Mouse (Mus musculus) midbrain, embryonic 16.5 days (tissue): ENCODE measurements around the gene Abr. TPM values are rescaled to one million over a fixed set of nuclear protein-coding genes. Genes with fewer than 3 reads are reported as not detected.

Experiments used
- ATAC-seq: fragments of 200-750 bp; cut with Nextera tagmentation; 2 replicates; pipeline ENCODE4 v1.8.0; 2017; ENCODE audit warnings: moderate TSS enrichment
- H3K27ac ChIP-seq: fragments of 300-500 bp; sonication (generic); 2 replicates; pipeline ENCODE4 v1.5.1; 2014; ENCODE audit warnings: mild to moderate bottlenecking, low read length, mixed read lengths
- H3K27me3 ChIP-seq: fragments of 300-500 bp; sonication (generic); 2 replicates; pipeline ENCODE4 v1.6.1; 2014; ENCODE audit warnings: low read depth, low read length, mixed read lengths; ENCODE audit not compliant: control insufficient read depth, insufficient read depth
- H3K36me3 ChIP-seq: fragments of 300-500 bp; sonication (generic); 2 replicates; pipeline ENCODE4 v1.6.1; 2014; ENCODE audit warnings: mild to moderate bottlenecking, low read length, moderate library complexity, mixed read lengths; ENCODE audit not compliant: control insufficient read depth, insufficient read depth
- H3K4me1 ChIP-seq: fragments of 300-500 bp; sonication (generic); 2 replicates; pipeline ENCODE4 v1.6.1; 2014; ENCODE audit warnings: mild to moderate bottlenecking, low read length, mixed read lengths; ENCODE audit not compliant: control insufficient read depth, insufficient read depth
- H3K4me2 ChIP-seq: fragments of 300-500 bp; sonication (generic); 2 replicates; pipeline ENCODE4 v1.6.1; 2014; ENCODE audit warnings: mild to moderate bottlenecking, low read length, mixed read lengths
- H3K4me3 ChIP-seq: fragments of 300-500 bp; sonication (generic); 2 replicates; pipeline ENCODE4 v1.5.1; 2014; ENCODE audit warnings: low read depth, mild to moderate bottlenecking, low read length, moderate library complexity, mixed read lengths
- H3K9ac ChIP-seq: fragments of 300-500 bp; sonication (generic); 2 replicates; pipeline ENCODE4 v1.6.1; 2014; ENCODE audit warnings: low read depth, low read length, mixed read lengths
- H3K9me3 ChIP-seq: fragments of 300-500 bp; sonication (generic); replicated peaks from 2 replicates; pipeline ENCODE4 v1.6.1; 2014; ENCODE audit warnings: mild to moderate bottlenecking, low read length, mixed read lengths; ENCODE audit not compliant: control insufficient read depth, poor library complexity, severe bottlenecking
- WGBS: fragments of 180-500 bp; shearing (Covaris S2); extraction: QIAGEN DNeasy Blood & Tissue Kit; methylation state at CpG from one replicate; pipeline ENCODE4 v1.1.7; 2014; 5-methylcytosine and 5-hydroxymethylcytosine counted together
- polyA plus RNA-seq: library from polyadenylated mRNA; unstranded; fragments of >200 nt; fragmentation: Nextera tagmentation; extraction: Ambion mirVana; gene quantifications from 2 replicates; pipeline ENCODE4 v1.2.1, GENCODE M21; 2015

Gene Abr
- polyA plus RNA-seq, 1 experiment from 2014 or later: 110 TPM

DNA sequence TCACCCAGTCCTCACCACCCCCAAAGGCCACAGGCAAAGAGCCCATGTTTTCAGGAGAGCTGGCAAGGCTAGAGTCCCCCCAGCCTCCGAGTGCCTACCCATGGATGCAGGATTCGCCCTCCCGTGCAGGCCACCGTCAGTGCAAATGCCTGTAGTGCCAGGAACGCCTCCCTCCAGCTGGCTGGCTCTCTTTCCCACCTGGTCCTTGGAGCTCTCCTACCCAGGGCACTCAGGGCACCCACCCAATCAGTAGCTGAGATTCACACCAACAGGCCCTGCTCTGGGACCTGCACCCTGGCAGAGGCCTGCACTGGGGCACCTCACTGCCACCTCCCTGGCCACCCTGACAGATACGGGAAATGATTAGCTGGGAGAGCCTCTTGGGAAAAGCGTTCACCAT is 90.1 kb downstream of the Abr start:
- Histone ChIP-seq H3K36me3 (no peaks in the 10 kb centered on the region), H3K4me1 (peaks cover 23% of the 10 kb centered on the region), H3K4me2 (no peak overlapping the region), H3K27ac (no peak overlapping the region), H3K9ac (no peak overlapping the region), H3K9me3 (0 out of 2 replicates have a peak, but pooled peaks cover 2% of the 10 kb centered on the region), H3K4me3 (no peak overlapping the region), H3K27me3 (no peaks in the 10 kb centered on the region)
- ATAC-seq: no peak
- 92% methylated on average over 7 of the region's 7 CpGs for WGBS

DNA sequence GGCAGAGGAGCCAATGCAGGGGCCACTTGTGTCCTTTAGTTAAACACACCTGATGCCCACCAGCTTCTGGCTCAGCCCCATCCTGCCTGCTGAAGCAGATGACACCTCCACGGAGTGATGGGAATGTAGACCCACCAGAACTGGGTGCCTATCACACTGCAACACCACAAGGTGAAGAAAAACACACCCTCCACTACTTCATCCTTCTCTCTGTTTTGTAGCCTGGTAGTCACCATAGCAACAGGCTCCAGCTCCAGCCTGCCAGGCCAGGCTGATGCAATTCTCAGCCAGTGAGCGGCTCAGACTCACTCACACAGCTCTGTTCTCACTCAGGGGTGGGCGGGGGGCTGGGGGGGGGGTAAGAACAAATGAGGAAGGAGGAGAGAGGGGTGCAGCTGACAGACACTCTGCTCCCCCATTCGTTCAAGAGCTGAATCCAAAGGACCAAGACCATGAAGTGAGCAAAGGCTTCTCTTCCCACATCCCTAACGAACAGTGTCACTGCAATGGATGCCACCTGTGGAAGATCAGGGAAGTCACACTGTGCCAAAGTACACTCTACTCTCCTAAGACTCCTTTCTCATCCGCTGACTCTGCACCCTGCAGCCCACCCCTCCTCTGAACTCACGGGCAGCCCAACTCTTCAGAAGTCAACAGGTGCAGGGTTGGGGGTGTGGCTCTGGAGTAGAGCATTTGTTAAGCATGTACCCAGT is 91.0 kb downstream of the Abr start:
- Histone ChIP-seq H3K27ac (peak overlapping the region; percentile 56), H3K9ac (0 out of 2 replicates have a peak overlapping the region, but pooled peaks have one; percentile 4)
- ATAC-seq: peak; percentile 91

DNA sequence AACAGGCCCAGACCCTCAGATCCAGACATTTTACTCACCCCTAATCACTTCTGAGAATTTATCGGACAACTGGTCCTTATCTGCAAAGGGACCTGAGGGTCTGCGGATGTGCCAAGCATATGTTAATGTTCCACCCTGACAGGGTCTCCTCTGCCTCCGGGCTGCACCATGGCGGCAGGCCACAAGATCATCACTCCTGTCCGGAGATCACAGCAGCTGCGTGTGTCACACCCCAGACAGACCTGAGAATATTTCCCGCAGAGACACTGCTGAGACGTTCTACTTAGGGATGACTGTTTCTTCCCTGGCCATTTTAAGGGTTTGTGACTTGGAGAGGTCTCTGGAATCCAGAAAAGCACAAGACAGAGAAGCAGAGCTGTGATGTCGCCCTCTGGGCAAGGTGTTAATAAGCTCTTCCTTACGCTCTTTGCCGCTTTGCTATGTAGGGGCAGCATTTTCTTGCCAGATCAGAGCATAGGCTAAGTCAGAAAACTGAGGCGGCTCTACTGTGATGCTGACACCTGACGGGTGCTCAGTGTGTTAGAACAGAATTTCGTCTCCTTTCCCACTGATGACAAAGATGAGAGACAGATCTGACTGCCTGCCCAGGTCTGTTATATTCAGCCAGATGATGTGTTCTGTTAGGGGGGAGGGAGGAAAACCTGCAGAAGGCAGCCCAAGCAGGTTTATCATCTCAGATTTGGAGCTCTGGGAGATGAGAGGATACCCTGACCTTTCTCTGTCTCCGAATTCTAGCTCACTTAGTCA is 91.8 kb downstream of the Abr start:
- ATAC-seq: no peak
- Histone ChIP-seq H3K4me3 (no peak overlapping the region), H3K27me3 (no peaks in the 10 kb centered on the region), H3K4me2 (no peak overlapping the region), H3K4me1 (peaks cover 26% of the 10 kb centered on the region), H3K27ac (peak overlapping the region; percentile 56), H3K9ac (no peak overlapping the region), H3K36me3 (no peaks in the 10 kb centered on the region), H3K9me3 (0 out of 2 replicates have a peak, but pooled peaks cover 2% of the 10 kb centered on the region)
- 67% methylated on average over 15 of the region's 15 CpGs for WGBS

More for the DNA sequence above, 91.0 kb downstream of the Abr start:
- Histone ChIP-seq H3K4me2 (peak overlapping the region; percentile 34), H3K27me3 (no peaks in the 10 kb centered on the region), H3K36me3 (no peaks in the 10 kb centered on the region), H3K4me1 (peaks cover 23% of the 10 kb centered on the region), H3K9me3 (0 out of 2 replicates have a peak, but pooled peaks cover 2% of the 10 kb centered on the region), H3K4me3 (no peak overlapping the region)
- WGBS: 30% methylated on average over 7 of the region's 7 CpGs

DNA sequence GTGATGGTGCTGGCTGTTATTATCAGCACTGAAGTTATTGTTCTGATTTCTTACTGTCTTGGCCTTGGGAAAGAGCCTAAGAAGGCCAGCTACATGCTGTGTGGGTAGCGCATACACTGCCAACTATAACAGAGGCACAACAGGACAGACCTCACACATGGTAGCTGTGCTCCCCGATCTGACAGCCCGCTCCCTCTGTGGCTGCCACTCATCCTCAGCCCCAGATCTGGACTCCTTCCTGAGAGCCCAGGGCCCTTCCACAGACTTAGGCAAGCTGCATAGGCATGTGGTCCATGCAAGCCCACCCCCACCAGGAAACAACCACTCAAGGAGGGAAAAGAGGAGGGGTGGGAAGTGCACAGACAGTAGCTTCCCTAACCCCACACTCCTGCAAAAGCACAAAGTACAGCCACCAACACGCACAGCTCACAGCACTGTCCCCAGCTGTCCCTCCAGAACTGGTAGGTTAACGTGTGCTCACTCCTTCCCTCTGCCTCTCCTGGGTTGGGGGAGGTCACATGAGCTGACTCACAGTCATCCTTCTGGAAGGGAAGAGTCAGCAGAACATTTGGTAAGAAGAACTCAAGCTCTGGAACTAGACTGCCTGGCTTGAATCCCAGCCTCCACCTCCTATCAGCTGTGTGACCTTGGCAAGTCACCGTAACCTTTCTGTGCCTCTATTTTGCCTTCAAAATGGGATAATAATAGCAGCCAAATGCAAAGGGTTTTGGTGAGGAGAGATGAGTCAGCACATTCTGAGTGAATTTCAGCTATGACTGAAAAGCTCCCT is 92.6 kb downstream of the Abr start:
- no peaks in the 10 kb centered on the region for H3K36me3 ChIP-seq
- no peak overlapping the region for H3K27ac ChIP-seq
- no peak for ATAC-seq
- 69% methylated on average over 6 of the region's 6 CpGs for WGBS
- H3K27me3 ChIP-seq: no peaks in the 10 kb centered on the region
- no peak overlapping the region for H3K4me3 ChIP-seq
- peaks cover 28% of the 10 kb centered on the region for H3K4me1 ChIP-seq
- no peak overlapping the region for H3K4me2 ChIP-seq
- H3K9ac ChIP-seq: no peak overlapping the region
- H3K9me3 ChIP-seq: 0 out of 2 replicates have a peak, but pooled peaks cover 2% of the 10 kb centered on the region

DNA sequence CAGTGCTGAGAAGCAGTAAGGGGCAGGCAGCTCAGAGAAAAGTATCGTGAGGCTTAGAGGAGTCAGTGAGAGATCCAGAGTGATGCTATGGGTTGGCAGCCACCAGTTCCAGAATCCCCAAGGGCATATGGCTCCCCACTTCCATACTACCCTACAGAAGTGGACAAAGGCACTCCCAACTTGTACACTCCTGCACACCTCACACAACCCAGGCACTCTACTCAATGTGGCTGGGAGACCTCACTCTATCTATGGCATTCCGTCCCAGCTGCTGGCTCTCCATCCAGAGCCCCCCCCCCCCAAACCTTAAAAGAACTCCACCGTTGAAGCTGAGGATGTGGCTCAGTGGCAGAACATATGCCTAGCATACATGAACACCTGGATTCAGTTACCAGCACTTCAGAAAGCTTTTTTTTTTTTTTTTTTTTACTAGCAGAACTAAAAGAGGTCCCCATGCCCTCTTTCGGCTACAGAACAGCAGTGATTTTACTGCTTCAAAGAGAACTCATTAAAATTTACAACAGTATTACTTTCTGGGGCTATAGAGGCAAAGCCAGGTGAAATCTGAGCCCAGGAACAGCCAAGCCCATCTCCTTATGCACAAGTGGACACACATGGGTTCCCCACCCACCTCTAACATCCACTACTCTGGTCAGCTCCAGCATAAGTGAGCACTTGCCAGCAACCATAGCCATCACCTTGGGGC is 96.3 kb downstream of the Abr start:
- Histone ChIP-seq H3K4me1 (peaks cover 28% of the 10 kb centered on the region), H3K27me3 (no peaks in the 10 kb centered on the region), H3K36me3 (no peaks in the 10 kb centered on the region), H3K9ac (no peak overlapping the region), H3K9me3 (no peaks in the 10 kb centered on the region), H3K4me3 (no peak overlapping the region), H3K27ac (no peak overlapping the region), H3K4me2 (no peak overlapping the region)
- no peak for ATAC-seq
- WGBS: 78% methylated on average over 4 of the region's 4 CpGs

DNA sequence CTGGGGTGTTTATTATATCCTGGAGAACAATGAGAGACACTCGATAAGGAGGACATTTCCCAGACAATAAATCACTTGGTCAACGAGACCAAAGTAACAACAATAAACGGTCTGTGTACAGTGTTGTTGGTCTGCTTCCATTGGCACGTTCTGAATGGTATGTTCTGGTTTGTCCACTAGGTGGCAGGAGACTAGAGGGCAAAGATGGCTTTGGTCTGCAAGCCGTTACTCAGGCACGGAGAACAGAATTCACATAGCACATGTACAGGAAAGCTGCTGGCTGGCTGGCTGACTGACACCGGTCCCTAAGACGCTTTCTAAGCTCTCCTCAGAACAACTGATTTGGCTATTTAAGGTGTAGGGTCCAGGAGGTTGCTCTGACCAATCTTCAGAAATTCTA is 97.2 kb downstream of the Abr start:
- Histone ChIP-seq H3K27ac (no peak overlapping the region), H3K9ac (no peak overlapping the region), H3K4me3 (no peak overlapping the region), H3K27me3 (no peaks in the 10 kb centered on the region), H3K4me1 (peaks cover 22% of the 10 kb centered on the region), H3K4me2 (no peak overlapping the region), H3K9me3 (no peaks in the 10 kb centered on the region), H3K36me3 (no peaks in the 10 kb centered on the region)
- WGBS: 22% methylated on average over 8 of the region's 8 CpGs
- peak; percentile 44; the same call in 1 of the 2 replicates for ATAC-seq

DNA sequence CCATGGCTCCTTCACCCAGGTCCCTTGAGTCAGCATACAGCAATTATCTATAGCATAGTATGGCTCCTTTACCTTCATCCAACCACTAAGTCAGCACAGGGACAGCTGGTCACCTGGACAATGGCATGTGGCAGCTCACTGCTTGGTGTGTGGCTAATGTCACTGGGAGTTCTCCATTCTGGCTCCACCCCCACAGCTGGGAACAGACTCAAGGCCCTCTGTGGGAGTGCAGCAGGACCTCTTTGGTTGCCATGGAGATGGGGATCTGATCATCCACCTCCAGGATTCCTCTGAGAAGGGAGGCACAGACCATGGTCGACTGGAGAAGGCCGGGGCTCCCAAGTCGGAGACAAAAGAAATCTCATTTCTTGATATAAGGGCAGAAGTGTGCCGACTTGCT is 98.8 kb downstream of the Abr start:
- Histone ChIP-seq H3K4me3 (no peak overlapping the region), H3K9me3 (no peaks in the 10 kb centered on the region), H3K9ac (no peak overlapping the region; the same call in 1 of the 2 replicates), H3K4me1 (peaks cover 16% of the 10 kb centered on the region), H3K4me2 (no peak overlapping the region), H3K27ac (peak overlapping the region; percentile 45; the same call in 1 of the 2 replicates), H3K27me3 (no peaks in the 10 kb centered on the region), H3K36me3 (no peaks in the 10 kb centered on the region)
- peak; percentile 39; the same call in 1 of the 2 replicates for ATAC-seq
- WGBS: 8% methylated on average over 4 of the region's 4 CpGs

DNA sequence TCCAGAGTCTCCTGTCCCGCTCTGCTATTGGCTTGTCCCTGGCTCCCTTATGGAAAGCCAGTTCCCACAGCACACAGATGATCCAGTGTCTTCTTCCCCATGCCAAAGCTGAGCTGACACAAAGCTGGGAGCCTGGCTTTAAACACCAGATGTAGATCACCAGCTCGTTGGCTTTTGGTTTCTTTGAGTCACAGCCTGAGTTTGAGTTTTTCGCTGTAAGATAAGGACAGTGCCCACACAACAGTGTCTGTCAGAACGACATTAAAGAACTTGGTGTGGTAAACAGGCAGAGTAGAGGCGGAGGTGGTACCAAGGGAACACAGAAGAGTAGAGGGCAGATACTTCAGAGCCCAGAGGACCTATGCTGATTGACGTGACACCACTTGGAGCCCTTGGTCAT is 101.2 kb downstream of the Abr start:
- H3K4me1 ChIP-seq: peaks cover 16% of the 10 kb centered on the region
- H3K9ac ChIP-seq: no peak overlapping the region
- H3K27me3 ChIP-seq: no peaks in the 10 kb centered on the region
- no peaks in the 10 kb centered on the region for H3K9me3 ChIP-seq
- H3K36me3 ChIP-seq: no peaks in the 10 kb centered on the region
- H3K4me2 ChIP-seq: no peak overlapping the region
- H3K4me3 ChIP-seq: no peak overlapping the region
- WGBS: 92% methylated on average over 6 of the region's 6 CpGs
- no peak for ATAC-seq
- no peak overlapping the region for H3K27ac ChIP-seq
